Mouse (Mus musculus): ENCODE results near the gene Ezh1.

Ezh1 gene

GRCm38 (mm10) chr11:101179306-101179705 is 47.0 kb downstream of the Ezh1 start:
- no peak for DNase-seq

GRCm38 (mm10) chr11:101178061-101179058 is 47.9 kb downstream of the Ezh1 start:
- no peak for DNase-seq

- peak; percentile 65 for DNase-seq
These were observed 49.1 kb downstream of the Ezh1 start for GRCm38 (mm10) chr11:101176933-101177773.

GRCm38 (mm10) chr11:101176117-101176691 is 50.1 kb downstream of the Ezh1 start:
- peak; percentile 58 for DNase-seq

- no peak for DNase-seq
These were observed 50.6 kb downstream of the Ezh1 start for GRCm38 (mm10) chr11:101175636-101176116.

GRCm38 (mm10) chr11:101174851-101175628 is 51.2 kb downstream of the Ezh1 start, which contains the start of gene Ccr10:
Ccr10 (minus strand) TSS chr11:101175443.
- DNase-seq, result no peak

GRCm38 (mm10) chr11:101174389-101174745 is 51.9 kb downstream of the Ezh1 start:
- DNase-seq, result no peak

- peak; percentile 90 for DNase-seq
These were observed 52.5 kb downstream of the Ezh1 start for GRCm38 (mm10) chr11:101173631-101174388.

- peak; percentile 89 for DNase-seq
These were observed 53.2 kb downstream of the Ezh1 start for GRCm38 (mm10) chr11:101173112-101173511.

- no peak for DNase-seq
These were observed 53.8 kb downstream of the Ezh1 start for GRCm38 (mm10) chr11:101172434-101172815.

GRCm38 (mm10) chr11:101171721-101172433 is 54.4 kb downstream of the Ezh1 start:
- DNase-seq, result peak; percentile 84

- peak; percentile 98 for DNase-seq
These were observed 55.3 kb downstream of the Ezh1 start, which contains the start of gene Plekhh3 for GRCm38 (mm10) chr11:101170811-101171610. Plekhh3 (minus strand) TSS chr11:101171351.

GRCm38 (mm10) chr11:101170354-101170810 is 55.9 kb downstream of the Ezh1 start, which contains the start of gene Cntnap1:
Cntnap1 (plus strand) TSS chr11:101170523.
- DNase-seq, result peak; percentile 73

- DNase-seq, result no peak
These were observed 56.8 kb downstream of the Ezh1 start for GRCm38 (mm10) chr11:101169301-101170107.

GRCm38 (mm10) chr11:101168301-101168980 is 57.8 kb downstream of the Ezh1 start:
- DNase-seq, result peak; percentile 80

- no peak for DNase-seq
These were observed 58.3 kb downstream of the Ezh1 start for GRCm38 (mm10) chr11:101167963-101168300.

GRCm38 (mm10) chr11:101167211-101167962 is 58.9 kb downstream of the Ezh1 start:
- DNase-seq, result no peak
